Mouse (Mus musculus) telencephalon, adult 2 months (tissue): Measurements from ENCODE around the gene Lsamp.

Experiments used
- DNase-seq: peaks from one replicate; pipeline ENCODE4 v3.0.0-alpha.2; 2011; ENCODE audit warnings: low read depth, low spot score

The Lsamp gene

DNA sequence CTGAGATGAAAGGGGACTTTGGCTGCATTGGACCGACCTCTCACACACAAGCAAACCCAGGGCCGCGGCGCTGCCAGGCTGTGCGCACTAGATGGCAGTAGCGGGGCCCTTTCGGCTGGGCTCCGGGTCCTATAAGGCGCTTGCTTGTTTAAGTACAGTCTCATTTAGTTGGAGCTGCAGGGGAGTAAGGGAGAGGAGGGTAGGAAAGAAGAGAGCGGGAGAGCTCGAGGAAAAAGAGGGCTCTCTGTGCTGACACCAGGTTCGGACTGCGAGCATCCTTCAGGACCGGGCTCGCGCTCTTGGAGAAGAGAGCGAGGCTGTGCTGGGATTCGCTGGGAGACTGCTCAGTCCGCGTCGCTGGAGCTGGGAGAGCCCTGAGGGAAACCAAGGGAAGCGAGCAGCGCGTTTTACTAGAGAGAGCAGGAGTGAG lies at the start of gene Lsamp:
Lsamp (plus strand) TSS at position 157 of the 430 bp plus-strand sequence.
- peak; percentile 76 for DNase-seq

GRCm38 (mm10) chr16:39957686-39958085 lies 26.5 kb upstream of the Lsamp start:
- DNase-seq, result no peak

GRCm38 (mm10) chr16:39972712-39973111 lies 11.4 kb upstream of the Lsamp start:
- no peak for DNase-seq

DNA sequence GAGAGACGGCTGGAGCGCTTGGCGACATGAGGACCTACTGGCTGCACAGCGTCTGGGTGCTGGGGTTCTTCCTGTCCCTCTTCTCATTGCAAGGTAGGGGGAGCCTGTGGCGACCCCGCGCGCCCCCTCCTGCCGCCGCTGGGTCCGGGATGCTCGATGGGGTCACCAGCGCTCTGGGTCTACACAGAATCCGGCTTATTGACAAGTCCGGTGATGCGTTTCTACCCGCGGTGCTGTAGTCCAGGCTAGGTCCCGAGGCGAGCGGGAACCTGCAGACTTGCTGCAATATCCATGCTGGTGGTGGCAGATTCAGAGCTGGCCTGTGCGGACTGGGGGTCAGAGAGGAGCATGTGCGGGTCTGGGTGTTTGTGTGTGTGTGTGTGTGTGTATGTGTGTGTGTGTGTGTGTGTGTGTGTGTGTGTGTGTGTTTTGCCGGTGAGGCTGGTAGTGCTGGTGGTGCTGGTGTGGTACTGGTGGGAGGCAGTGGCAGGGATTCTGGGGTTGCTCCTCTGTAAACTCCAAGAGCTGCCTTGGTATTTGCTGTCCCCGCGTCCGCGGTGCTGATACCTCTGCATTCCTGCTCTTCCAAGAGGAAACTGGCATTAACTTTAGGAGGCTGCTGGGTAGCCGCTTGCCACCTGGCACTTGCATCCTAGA lies 602 bp downstream of the Lsamp start:
- DNase-seq, result no peak

GRCm38 (mm10) chr16:39988466-39988865 lies 4.3 kb downstream of the Lsamp start:
- DNase-seq, result no peak

DNA sequence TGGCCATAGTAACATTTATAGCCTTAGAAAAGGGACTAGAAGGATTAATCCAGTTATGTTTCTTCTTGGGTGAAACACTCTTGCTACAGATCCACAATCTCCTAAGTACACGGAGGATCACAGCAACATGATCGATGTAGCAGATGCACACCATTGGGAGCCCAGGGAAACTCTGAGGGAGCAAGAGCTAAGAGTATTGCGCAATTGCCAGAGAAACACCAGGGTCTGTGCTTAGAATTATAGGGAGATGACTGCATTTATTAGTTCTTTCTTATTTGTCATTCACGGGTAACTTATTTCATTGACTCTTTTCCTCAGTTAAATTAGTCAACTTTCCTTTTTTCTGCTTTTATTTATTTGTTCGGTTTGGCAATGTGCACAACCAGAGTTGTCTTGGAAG lies 10.7 kb downstream of the Lsamp start:
- DNase-seq, result no peak

- DNase-seq, result no peak
These were observed 24.6 kb downstream of the Lsamp start for GRCm38 (mm10) chr16:40008800-40009199.

DNA sequence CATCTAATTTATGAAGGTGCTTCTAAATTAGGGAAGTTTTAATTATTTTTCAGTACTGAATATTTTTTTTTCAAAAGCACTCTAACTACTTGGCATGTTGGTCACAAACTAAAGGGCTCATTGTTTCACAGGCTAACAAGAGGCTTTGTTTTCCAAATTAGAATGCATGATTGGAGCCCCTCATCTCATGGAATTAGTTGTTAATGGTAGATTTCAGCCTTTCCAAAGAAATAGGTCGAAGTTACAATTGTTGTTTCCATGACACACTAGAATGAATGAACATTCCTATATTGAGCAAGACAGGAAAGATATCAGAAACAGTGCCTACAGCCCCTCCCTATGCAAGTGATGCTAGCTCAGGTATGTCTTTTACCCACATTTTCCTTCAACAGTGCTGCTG lies 26.9 kb downstream of the Lsamp start:
- no peak for DNase-seq

DNA sequence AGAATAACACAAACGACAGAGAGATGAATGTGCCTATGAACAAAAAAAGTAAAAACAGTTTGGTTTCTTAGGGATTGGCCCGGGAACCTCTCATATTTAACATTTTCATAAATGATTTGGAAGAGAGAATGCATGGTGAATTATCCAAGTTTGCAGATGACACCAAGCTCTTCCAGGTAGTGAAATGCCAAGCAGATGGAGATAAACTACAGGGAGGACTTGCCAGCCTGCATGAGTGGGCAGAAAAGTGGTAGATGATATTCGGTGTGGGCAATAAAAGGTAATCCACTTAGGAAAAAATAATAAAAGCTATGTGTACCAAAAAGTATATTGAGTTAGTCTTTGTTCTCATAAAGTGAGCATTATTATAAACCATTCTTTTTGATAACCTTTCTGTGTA lies 38.5 kb downstream of the Lsamp start:
- peak; percentile 45 for DNase-seq

DNA sequence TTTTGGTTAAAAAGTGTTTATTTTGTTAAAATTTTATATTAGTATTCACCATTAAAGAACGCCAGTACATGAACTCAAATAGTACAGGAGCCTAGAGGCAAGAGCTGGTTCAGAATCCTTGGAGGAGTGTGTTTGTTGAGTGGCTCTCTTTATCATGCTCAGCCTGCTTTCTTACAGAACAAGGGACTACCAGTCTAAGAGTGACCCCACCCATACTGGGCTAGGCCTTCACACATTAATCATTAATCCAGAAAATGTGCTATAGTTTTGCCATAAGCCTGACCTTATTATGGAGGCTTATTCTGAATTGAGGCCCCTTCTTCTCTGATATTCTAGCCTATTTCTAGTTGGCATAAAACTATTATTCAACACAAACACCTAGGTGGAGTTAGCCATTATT lies 52.6 kb downstream of the Lsamp start:
- no peak for DNase-seq

DNA sequence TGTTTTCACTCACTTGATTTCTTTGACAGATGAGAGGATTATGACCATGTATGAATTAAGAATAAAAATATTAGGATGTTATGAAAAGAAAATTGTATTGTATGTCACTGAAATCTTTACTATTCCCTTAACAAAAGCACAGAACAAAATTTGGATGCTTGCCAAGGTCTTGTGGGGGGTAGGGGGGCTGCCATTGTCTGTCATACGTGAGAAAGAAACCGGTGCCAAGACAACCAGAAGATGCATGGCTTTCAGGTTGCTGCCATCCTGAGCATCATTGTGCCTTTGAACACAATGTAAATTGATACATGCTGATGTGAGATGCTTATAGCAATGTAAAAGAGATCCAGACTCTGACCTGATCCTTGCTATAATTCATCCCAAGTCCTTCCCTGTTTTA lies 75.4 kb downstream of the Lsamp start:
- DNase-seq, result no peak

GRCm38 (mm10) chr16:40059968-40060367 lies 75.8 kb downstream of the Lsamp start:
- DNase-seq, result no peak

- DNase-seq, result no peak
These were observed 76.3 kb downstream of the Lsamp start for GRCm38 (mm10) chr16:40060491-40060890.

GRCm38 (mm10) chr16:40075556-40075955 lies 91.4 kb downstream of the Lsamp start:
- no peak for DNase-seq

DNA sequence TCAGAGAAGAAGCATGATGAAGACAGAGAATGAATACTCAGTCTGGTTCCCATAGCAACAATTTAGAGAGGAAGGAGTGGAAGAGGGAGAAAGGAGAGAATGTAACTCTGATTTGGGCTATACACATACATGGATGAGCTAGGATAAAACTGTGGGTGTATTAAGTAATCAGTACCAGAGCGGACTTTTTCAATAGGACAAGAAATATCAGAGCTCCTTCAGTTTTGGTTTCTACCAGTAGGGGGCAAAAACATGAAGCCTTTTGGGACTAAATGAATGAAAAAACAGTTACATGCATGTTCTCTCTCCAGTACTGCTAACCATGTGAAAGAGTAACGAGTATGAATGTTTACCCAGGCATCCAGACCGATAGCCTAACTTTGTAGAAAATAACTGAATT lies 96.1 kb downstream of the Lsamp start:
- no peak for DNase-seq

GRCm38 (mm10) chr16:40104329-40104728 lies 120.2 kb downstream of the Lsamp start:
- DNase-seq, result no peak

DNA sequence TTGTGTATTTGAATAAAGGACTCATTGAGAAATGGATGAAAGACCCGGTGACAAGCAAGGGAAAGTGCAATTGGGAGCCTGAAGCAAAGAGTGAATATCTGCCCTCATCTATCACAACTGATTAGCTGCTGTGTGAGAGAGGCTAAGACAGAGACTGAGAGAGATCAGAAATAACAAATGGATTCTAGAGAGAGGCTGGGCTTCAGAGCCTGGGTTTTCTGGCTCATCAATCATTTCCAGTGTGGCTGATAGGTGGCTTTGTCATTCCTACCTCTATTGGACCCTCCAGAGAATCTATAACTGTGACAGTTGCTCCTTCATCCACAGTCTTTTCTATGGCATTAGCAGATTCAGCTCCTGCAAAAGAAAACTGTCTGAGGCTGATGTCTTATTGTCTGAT lies 198.8 kb downstream of the Lsamp start:
- DNase-seq, result no peak

DNA sequence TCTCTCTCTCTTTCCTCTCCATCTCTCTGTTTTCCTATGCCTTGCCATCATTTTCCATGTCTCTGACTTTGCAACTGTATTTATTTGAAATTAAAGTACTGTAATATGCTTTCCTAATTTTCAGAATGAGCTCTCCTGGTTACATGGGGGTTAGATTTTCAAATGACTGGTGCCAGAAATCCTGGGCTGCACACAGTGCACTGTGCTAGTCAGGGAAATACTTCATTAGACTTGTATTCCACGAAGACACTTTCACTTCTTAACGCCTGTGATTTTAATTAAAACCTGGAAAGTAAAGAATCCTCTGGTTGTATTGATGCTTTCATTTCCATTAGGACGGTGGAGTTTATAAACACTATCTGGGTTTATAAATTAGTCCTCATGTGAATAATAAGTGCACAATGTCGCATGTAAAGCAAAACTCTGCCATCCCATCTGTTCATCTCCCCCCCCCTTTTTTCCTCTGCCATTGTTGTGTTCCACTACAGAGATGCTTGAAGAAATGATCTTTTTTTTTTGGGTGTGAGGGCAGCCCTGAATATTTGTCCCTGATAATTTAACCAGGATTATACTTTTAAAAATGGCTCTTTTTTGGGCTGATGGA lies 203.9 kb downstream of the Lsamp start:
- no peak for DNase-seq

GRCm38 (mm10) chr16:40194401-40194800 lies 210.2 kb downstream of the Lsamp start:
- no peak for DNase-seq

DNA sequence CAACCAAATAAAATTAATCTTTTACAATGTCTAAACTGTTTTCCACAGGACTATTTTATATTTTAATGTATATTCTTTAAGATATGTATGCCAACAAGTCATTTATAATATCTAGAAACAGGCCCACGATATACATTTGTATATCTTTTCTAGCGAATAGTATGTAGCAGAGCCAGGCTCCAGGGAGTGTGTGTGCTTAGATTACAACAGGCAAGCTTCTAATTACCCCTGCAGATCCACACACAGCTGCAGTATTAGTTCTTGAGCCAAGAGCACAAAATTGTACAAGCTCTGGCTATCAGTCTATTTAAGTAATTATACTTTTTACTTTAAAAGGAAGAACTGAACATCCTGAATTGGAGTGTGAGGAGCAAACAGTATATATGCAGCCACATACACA lies 210.7 kb downstream of the Lsamp start:
- DNase-seq, result no peak

DNA sequence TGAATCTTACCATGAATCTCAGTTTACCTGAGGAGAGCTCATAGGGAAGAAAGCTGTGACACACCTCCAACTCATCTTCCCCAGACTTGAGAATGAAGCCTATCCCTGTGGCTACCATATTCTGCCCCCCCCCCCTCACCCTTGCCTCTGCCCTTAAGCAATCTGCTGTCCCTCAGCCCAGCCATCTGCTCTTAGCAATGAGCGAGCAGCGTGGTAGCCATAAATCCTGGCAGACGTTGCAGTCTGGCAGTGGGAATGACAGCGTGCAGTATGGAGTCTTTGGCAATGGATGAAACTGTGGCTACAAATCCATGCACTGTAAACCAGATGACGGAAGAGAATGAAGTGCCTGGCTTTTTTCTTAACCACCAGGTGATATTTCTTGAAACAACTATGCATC lies 244.5 kb downstream of the Lsamp start:
- DNase-seq, result no peak

DNA sequence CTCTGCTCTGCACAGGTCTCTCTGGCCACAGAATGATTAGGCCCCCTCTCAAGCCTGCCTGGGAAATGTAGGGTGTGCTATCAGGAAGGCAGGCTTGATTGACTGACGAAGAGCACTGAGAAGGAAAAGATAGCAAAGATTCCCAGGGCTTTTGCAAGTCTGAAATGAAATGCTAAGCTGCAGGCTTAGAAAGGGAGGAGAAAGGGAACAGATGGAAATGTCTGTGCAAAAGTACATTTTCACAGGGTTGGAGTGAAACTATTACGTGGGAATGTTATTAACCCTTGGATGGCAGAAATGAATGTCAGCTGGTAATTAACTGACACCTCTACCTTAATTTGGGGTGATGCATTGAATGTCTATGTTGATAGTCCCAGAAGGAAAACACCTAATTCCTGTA lies 248.9 kb downstream of the Lsamp start:
- peak; percentile 22 for DNase-seq

GRCm38 (mm10) chr16:40234151-40234895 lies 250.2 kb downstream of the Lsamp start:
- no peak for DNase-seq
